Mouse (Mus musculus) stomach, postnatal 0 days (tissue): Measurements from ENCODE around the gene Ank2.

Experiments
- CTCF ChIP-seq: IDR thresholded peaks from 2 replicates; pipeline ENCODE4 v1.5.1; 2016; ENCODE audit warnings: antibody characterized with exemption, low read depth, mild to moderate bottlenecking, moderate library complexity
- EP300 ChIP-seq: optimal IDR thresholded peaks from 2 replicates; pipeline ENCODE3; 2016; ENCODE audit warnings: antibody characterized with exemption

DNA sequence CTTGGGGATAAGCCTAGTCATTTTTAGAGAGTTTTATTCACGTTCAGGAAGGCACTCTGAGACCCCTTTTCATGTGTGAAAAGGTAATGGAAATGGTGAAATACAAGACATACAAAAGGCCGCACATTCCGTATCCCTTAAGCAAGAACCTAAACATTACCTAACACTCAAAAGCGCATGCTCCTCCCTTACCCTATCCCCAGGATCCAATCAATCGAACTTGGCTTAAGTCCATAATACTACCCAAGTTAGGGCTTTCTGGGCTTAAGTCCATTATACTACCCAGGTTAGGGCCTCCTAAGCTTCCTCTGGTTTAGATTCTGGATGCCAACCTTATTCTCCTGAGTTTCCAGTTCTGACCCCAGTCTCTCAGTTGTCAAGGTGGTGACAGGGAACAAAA, 516.3 kb downstream of the Ank2 start:
- TF ChIP-seq CTCF (no peak), EP300 (no peak)
